Mouse (Mus musculus) heart, embryonic 10.5 days (tissue): ENCODE results near the gene Adamts12. TPM values are rescaled to one million over a fixed set of nuclear protein-coding genes. Genes with fewer than 3 reads are reported as not detected.

Experiments used
- DNase-seq: peaks from one replicate; pipeline ENCODE4 v3.0.0-alpha.2; 2017; ENCODE audit warnings: low spot score
- H3K27ac ChIP-seq: fragments of 300-500 bp; sonication (generic); 2 replicates; pipeline ENCODE4 v1.5.1; 2016; ENCODE audit warnings: mild to moderate bottlenecking
- H3K27me3 ChIP-seq: fragments of 300-500 bp; sonication (generic); 2 replicates; pipeline ENCODE4 v1.6.1; 2016; ENCODE audit warnings: mild to moderate bottlenecking; ENCODE audit not compliant: poor library complexity, insufficient read depth, severe bottlenecking
- H3K36me3 ChIP-seq: fragments of 300-500 bp; sonication (generic); 2 replicates; pipeline ENCODE4 v1.6.1; 2016; ENCODE audit warnings: mild to moderate bottlenecking, moderate library complexity
- H3K4me1 ChIP-seq: fragments of 300-500 bp; sonication (generic); 2 replicates; pipeline ENCODE4 v1.6.1; 2016; ENCODE audit warnings: mild to moderate bottlenecking
- H3K4me3 ChIP-seq: fragments of 300-500 bp; sonication (generic); 2 replicates; pipeline ENCODE4 v1.5.1; 2016; ENCODE audit warnings: mild to moderate bottlenecking, moderate library complexity
- H3K9me3 ChIP-seq: fragments of 300-500 bp; sonication (generic); 2 replicates; pipeline ENCODE4 v1.6.1; 2016; ENCODE audit warnings: mild to moderate bottlenecking, moderate library complexity
- WGBS: fragments of 180-500 bp; shearing (Covaris S2); methylation state at CpG from one replicate; pipeline ENCODE4 v1.1.7; 2016; 5-methylcytosine and 5-hydroxymethylcytosine counted together
- polyA plus RNA-seq: library from polyadenylated mRNA; unstranded; fragments of >200 nt; fragmentation: Nextera tagmentation; extraction: Ambion mirVana; gene quantifications from 2 replicates; pipeline ENCODE4 v1.2.1, GENCODE M21; 2016

The Adamts12 gene
- polyA plus RNA-seq, 1 experiment from 2014 or later: 2.1 TPM

DNA sequence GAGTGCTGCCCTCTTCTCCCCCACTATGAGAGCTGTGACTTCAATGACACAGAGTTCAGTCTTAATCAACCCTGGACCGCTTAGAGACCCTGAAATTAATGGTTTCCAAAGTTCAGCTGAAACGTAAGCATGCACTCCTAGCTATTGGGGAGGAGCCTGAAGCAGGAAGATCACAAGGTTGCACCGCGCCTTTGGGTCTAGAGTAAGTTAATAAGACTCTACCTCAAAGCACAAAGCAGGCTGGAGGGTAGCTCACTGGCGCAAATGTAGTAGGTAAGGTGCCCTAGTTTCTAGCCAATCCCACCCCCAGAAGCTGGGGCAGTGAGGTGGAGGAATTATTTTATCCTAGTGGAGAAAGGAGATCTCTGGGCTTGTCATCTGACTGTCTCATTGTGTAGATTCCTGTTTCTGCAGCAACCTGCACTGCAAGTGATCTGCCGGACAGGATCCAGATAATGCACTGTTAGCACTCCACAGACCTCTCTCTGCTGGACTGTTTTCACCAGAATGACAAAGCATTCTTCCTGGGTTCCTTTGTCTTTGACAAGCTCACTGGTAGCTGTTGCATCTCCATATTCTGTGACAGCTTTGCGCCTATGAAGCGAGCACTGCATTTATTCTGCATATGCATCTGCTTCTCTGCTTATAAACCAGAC, 315.0 kb downstream of the Adamts12 start:
- Histone ChIP-seq H3K27me3 (no peaks in the 10 kb centered on the region), H3K27ac (no peak overlapping the region), H3K36me3 (peaks cover 23% of the 10 kb centered on the region), H3K4me3 (no peak overlapping the region), H3K4me1 (no peaks in the 10 kb centered on the region), H3K9me3 (no peaks in the 10 kb centered on the region)
- WGBS: 82% methylated on average over 8 of the region's 8 CpGs
- DNase-seq: no peak

- H3K27me3 ChIP-seq: no peaks in the 10 kb centered on the region
- no peaks in the 10 kb centered on the region for H3K4me1 ChIP-seq
- no peak overlapping the region for H3K27ac ChIP-seq
- peak; percentile 73 for DNase-seq
- H3K4me3 ChIP-seq: no peak overlapping the region
- H3K9me3 ChIP-seq: no peaks in the 10 kb centered on the region
- 48% methylated on average over 8 of the region's 8 CpGs for WGBS
- H3K36me3 ChIP-seq: peaks cover 28% of the 10 kb centered on the region
These were observed 315.5 kb downstream of the Adamts12 start for GRCm38 (mm10) chr15:11380087-11380530.

- H3K36me3 ChIP-seq: peaks cover 33% of the 10 kb centered on the region
- peak; percentile 51 for DNase-seq
- H3K27ac ChIP-seq: no peak overlapping the region
- no peak overlapping the region for H3K4me3 ChIP-seq
- 80% methylated on average over 8 of the region's 8 CpGs for WGBS
- no peaks in the 10 kb centered on the region for H3K4me1 ChIP-seq
- no peaks in the 10 kb centered on the region for H3K27me3 ChIP-seq
- no peaks in the 10 kb centered on the region for H3K9me3 ChIP-seq
These were observed 316.0 kb downstream of the Adamts12 start for GRCm38 (mm10) chr15:11380616-11381015.

- no peaks in the 10 kb centered on the region for H3K9me3 ChIP-seq
- no peaks in the 10 kb centered on the region for H3K27me3 ChIP-seq
- peak; percentile 42 for DNase-seq
- H3K4me1 ChIP-seq: no peaks in the 10 kb centered on the region
- no peak overlapping the region for H3K27ac ChIP-seq
- H3K4me3 ChIP-seq: no peak overlapping the region
- peaks cover 53% of the 10 kb centered on the region for H3K36me3 ChIP-seq
- 89% methylated on average over 12 of the region's 12 CpGs for WGBS
These were observed 318.0 kb downstream of the Adamts12 start for GRCm38 (mm10) chr15:11382585-11382984.

DNA sequence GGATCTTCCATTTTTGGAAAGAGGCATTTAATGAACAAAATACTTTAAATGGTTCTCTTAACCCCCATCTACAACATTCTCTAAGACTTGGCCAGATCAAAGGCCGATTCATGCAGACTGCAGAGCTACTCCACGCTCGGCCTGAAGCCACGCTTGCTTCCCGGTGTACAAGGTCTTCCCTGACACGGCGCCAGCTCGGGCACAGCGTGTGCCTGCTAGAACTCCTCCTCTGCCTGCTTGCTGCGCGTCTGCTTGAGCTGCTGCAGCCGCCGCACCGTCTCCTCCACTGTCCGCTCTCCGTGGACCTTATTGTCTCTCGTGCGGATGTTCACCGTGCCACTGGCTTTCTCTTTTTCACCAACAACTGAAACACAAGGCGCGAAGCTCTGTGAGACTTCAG, 319.2 kb downstream of the Adamts12 start:
- no peaks in the 10 kb centered on the region for H3K4me1 ChIP-seq
- H3K36me3 ChIP-seq: peaks cover 65% of the 10 kb centered on the region
- 95% methylated on average over 21 of the region's 21 CpGs for WGBS

GRCm38 (mm10) chr15:11392903-11393302, 328.3 kb downstream of the Adamts12 start:
- no peaks in the 10 kb centered on the region for H3K27me3 ChIP-seq
- H3K4me1 ChIP-seq: 0 out of 2 replicates have a peak, but pooled peaks cover 5% of the 10 kb centered on the region
- WGBS: 93% methylated on average over 16 of the region's 16 CpGs
- H3K9me3 ChIP-seq: no peaks in the 10 kb centered on the region
- H3K4me3 ChIP-seq: no peak overlapping the region
- H3K36me3 ChIP-seq: peaks cover 81% of the 10 kb centered on the region
- DNase-seq: no peak
- no peak overlapping the region for H3K27ac ChIP-seq

More for the DNA sequence above, 319.2 kb downstream of the Adamts12 start:
- Histone ChIP-seq H3K27ac (no peak overlapping the region), H3K27me3 (no peaks in the 10 kb centered on the region), H3K4me3 (no peak overlapping the region), H3K9me3 (no peaks in the 10 kb centered on the region)
- peak; percentile 68 for DNase-seq

DNA sequence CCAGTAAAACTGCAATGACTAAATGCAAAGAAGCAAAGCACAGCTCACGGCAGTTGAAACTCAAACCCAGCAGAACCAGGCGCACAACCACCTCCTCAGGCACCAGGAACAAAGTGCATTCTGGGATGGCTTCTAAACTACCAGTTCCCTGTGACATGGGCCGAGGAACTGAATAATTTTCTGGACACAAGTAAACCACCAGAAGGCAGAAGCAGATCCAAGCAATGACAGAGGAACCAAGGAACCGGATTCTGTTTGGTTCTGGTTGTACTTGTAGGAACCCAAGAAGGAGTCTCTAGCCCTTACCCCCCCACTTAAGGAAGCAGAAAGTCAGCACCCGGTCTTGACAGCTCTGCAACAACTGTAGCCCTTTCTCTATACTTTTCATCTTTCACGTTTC, 331.8 kb downstream of the Adamts12 start:
- H3K27me3 ChIP-seq: no peaks in the 10 kb centered on the region
- no peak overlapping the region for H3K4me3 ChIP-seq
- no peaks in the 10 kb centered on the region for H3K9me3 ChIP-seq
- DNase-seq: no peak
- WGBS: 90% methylated on average over 6 of the region's 6 CpGs
- peaks cover 13% of the 10 kb centered on the region; the same call in 1 of the 2 replicates for H3K4me1 ChIP-seq
- H3K27ac ChIP-seq: no peak overlapping the region
- peaks cover 45% of the 10 kb centered on the region for H3K36me3 ChIP-seq

Other genes starting within 250 kb of the Adamts12 start
- gene C1qtnf3, start 112.5 kb upstream of the Adamts12 start, polyA plus RNA-seq: 0.12 and 0.77 TPM in 2 replicates
- 14.2 and 17.9 TPM in 2 replicates for gene Amacr, start 83.0 kb upstream of the Adamts12 start, polyA plus RNA-seq
- 0.16 TPM in 1 of 2 replicates, not detected in the other for gene Slc45a2, start 64.1 kb upstream of the Adamts12 start, polyA plus RNA-seq
- gene Rxfp3, start 26.8 kb upstream of the Adamts12 start, polyA plus RNA-seq: 0.05 and 0.48 TPM in 2 replicates